Mouse (Mus musculus) testis, adult 2 months (tissue): Measurements from ENCODE around the gene Hist3h2ba. TPM values are rescaled to one million over a fixed set of nuclear protein-coding genes. Genes with fewer than 3 reads are reported as not detected.

ENCODE experiments used
- H3K27ac ChIP-seq: fragments of 200-500 bp; 2 replicates; pipeline ENCODE4 v1.5.1; 2012; ENCODE audit warnings: low read depth, low read length; ENCODE audit not compliant: control insufficient read depth, insufficient read depth
- H3K27me3 ChIP-seq: fragments of 200-500 bp; 2 replicates; pipeline ENCODE4 v1.6.1; 2012; ENCODE audit warnings: mild to moderate bottlenecking, low read length, moderate library complexity; ENCODE audit not compliant: control insufficient read depth, insufficient read depth
- H3K36me3 ChIP-seq: fragments of 200-500 bp; 2 replicates; pipeline ENCODE4 v1.6.1; 2012; ENCODE audit warnings: mild to moderate bottlenecking, low read length; ENCODE audit not compliant: control insufficient read depth, insufficient read depth
- H3K4me1 ChIP-seq: fragments of 200-500 bp; 2 replicates; pipeline ENCODE4 v1.6.1; 2012; ENCODE audit warnings: low read length; ENCODE audit not compliant: control insufficient read depth, insufficient read depth
- H3K4me3 ChIP-seq: fragments of 200-500 bp; 2 replicates; pipeline ENCODE4 v1.5.1; 2012; ENCODE audit warnings: low read depth, mild to moderate bottlenecking, low read length, moderate library complexity, mixed read lengths; ENCODE audit not compliant: control insufficient read depth
- CTCF ChIP-seq: fragments of 200-500 bp; IDR thresholded peaks from 2 replicates; pipeline ENCODE4 v1.5.1; 2012; ENCODE audit warnings: low read depth, mild to moderate bottlenecking, inconsistent platforms, low read length, moderate library complexity; ENCODE audit not compliant: control insufficient read depth, insufficient read depth, insufficient replicate concordance
- POLR2A ChIP-seq: fragments of 200-500 bp; IDR thresholded peaks from 2 replicates; pipeline ENCODE4 v1.6.1; 2012; ENCODE audit warnings: low read depth, mild to moderate bottlenecking, inconsistent platforms, low read length, moderate library complexity; ENCODE audit not compliant: control insufficient read depth
- polyA plus RNA-seq: library from polyadenylated mRNA; depleted of rRNA; stranded (reverse); fragments of >200 nt; gene quantifications from 2 replicates; pipeline ENCODE4 v1.2.3, GENCODE M21; 2012

Gene Hist3h2ba
- polyA plus RNA-seq, 1 experiment, result 8.7 TPM

DNA sequence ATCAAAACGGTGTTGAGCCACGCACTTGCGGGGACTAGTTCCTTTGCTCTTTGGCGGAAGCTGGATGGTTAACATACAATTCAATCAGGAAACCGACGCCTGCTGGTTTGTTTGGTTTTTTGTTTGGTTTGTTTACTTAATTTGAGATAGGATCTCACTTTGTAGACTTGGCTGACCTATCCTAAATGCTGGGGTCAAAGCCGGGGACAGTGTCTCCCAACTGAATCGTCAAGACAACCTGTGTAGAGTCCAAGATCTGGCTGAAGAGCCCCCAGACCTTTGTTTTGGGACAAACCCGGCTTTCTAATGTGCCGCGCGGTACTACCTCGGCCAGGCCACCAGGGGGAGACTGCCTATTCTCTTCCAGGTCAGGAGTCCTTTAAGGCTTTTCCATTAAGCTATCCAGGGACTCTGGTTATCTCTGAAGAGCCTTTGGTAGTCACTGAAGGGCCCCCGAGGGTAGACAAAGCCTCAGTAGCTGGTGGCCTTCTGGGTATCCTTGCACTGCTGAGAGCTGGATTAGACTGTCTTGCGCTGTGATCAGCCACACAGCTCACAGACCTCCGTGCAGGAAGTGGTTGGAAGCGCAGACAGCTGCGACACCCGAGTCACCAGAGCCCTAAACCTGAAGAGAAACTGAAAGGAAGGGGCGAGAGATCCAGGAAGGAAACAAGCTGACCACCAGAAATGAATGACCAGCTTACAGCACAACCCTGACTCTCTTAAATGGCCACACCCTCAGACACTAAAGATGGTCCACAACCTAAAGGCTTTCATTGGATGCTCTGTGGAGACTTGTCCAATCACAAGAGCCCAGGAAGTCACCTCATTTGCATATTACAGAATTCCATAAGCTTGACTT is 20.7 kb upstream of the Hist3h2ba start:
- Histone ChIP-seq H3K4me3 (peak overlapping the region; percentile 68), H3K36me3 (peaks cover 2% of the 10 kb centered on the region), H3K27me3 (no peaks in the 10 kb centered on the region), H3K27ac (peak overlapping the region; percentile 45), H3K4me1 (peaks cover 14% of the 10 kb centered on the region)
- no peak for TF ChIP-seq POLR2A
- TF ChIP-seq CTCF, result peak; percentile 72

DNA sequence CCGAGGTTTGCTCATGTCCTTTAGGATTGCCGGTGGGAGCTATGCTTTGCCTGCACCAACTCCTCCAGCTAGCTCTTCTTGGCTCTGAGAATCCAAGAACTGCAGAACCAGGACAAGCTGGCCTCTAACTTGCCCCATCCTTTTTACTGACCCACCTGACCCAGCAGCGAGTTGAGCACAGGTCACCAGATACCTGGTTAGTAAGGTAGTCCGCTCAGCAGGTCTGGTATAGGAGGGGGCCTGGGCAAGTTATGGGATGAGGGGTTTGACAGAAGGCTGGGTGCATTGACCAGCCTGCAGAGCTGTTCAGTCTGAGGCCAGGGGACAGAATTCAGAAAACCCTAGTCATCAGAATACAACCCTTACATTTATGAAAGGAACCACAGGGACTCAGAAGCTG is 19.7 kb upstream of the Hist3h2ba start:
- no peak overlapping the region for H3K27ac ChIP-seq
- H3K4me3 ChIP-seq, result no peak overlapping the region
- H3K4me1 ChIP-seq, result peaks cover 14% of the 10 kb centered on the region
- no peaks in the 10 kb centered on the region for H3K27me3 ChIP-seq
- TF ChIP-seq POLR2A, result no peak
- no peak for TF ChIP-seq CTCF
- H3K36me3 ChIP-seq, result peaks cover 2% of the 10 kb centered on the region

DNA sequence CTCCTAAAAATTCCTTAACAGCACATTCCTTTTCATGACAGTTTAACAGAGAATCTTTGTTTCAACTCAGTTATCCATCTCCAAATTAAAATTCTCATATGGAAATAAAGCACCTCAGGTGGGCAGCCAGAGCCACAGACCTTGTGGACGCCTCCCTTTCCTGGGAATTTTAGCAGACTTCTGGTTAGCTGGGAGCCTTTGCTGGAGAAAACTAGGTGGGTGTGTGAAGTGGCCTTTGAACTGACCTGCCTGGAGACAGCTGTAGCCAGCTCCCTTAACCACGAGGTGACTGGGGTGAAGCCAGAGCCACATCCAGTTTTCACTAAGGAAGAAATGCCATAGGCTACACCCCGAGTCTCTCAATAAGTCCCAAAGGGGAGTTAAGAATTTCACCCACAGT is 19.1 kb upstream of the Hist3h2ba start:
- TF ChIP-seq POLR2A (no peak), CTCF (no peak)

DNA sequence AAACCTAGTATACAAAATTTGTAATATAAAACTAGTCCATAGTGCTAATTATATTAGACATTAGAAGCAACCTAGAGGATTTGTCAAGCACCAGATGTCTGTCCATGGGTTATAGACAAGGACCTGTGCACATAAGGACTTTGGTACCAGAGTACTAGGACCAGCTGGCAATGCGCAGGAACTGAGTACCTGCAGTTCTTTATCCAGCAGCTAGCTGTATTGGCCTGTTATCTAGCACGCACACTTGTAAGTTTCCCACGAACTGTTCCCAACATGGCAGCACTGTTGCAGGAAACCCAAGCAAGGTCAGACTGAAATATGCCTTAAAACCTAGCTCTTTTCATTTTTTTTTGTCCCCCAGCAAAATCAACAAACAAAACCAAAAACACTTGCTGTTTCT is 18.5 kb upstream of the Hist3h2ba start:
- Histone ChIP-seq H3K4me3 (no peak overlapping the region), H3K27me3 (no peaks in the 10 kb centered on the region), H3K4me1 (peaks cover 14% of the 10 kb centered on the region), H3K27ac (no peak overlapping the region), H3K36me3 (peaks cover 2% of the 10 kb centered on the region)
- no peak for TF ChIP-seq POLR2A
- TF ChIP-seq CTCF, result no peak

More for the DNA sequence above, 19.1 kb upstream of the Hist3h2ba start:
- Histone ChIP-seq H3K36me3 (peaks cover 2% of the 10 kb centered on the region), H3K27ac (no peak overlapping the region), H3K27me3 (no peaks in the 10 kb centered on the region), H3K4me3 (no peak overlapping the region), H3K4me1 (peaks cover 14% of the 10 kb centered on the region)

DNA sequence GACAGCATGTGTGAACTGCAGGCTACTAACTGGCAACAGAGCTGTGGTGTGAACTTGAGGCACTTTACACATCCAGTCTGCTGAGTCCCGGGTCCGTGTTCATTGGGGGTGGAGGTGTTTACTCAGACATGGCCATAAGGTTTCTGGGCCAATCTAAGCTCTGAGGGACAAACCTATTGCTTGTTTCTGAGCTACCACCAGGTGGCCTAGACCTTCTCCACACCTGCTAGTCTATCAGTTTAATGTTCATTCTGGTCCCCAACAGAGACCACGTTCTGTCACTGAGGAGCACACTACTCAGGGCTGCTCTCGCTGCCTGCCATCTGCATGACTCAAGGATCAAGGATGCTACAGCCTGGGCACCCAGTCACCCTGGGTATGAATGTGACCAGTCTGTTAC is 17.1 kb upstream of the Hist3h2ba start:
- no peak overlapping the region for H3K4me3 ChIP-seq
- H3K36me3 ChIP-seq, result peaks cover 2% of the 10 kb centered on the region
- peaks cover 14% of the 10 kb centered on the region for H3K4me1 ChIP-seq
- no peaks in the 10 kb centered on the region for H3K27me3 ChIP-seq
- no peak overlapping the region for H3K27ac ChIP-seq
- TF ChIP-seq POLR2A, result no peak
- TF ChIP-seq CTCF, result no peak

DNA sequence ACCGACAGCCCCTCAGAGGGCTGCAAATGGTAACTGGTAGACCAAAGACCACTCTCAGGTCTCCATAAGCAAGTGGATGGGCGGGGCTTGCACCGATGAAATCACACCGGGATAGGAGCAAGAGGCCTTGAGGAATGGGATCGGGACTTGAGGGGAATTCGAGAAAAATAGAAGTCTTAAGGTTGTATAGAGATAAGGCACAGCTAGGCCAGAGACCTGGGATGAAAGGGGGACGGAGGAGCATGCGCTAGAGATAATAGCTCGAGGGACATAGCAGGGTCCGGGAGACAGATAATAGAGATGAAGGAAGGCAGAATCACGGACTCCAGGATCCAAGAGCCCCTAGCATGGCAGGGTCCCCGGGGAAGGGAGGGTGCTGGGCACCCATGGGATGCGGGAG is 10.8 kb upstream of the Hist3h2ba start:
- H3K36me3 ChIP-seq, result peaks cover 1% of the 10 kb centered on the region
- H3K27ac ChIP-seq, result peak overlapping the region; percentile 82; the same call in 1 of the 2 replicates
- TF ChIP-seq POLR2A, result no peak
- no peak for TF ChIP-seq CTCF
- peaks cover 11% of the 10 kb centered on the region for H3K4me1 ChIP-seq
- H3K4me3 ChIP-seq, result peak overlapping the region; percentile 85
- no peaks in the 10 kb centered on the region for H3K27me3 ChIP-seq

DNA sequence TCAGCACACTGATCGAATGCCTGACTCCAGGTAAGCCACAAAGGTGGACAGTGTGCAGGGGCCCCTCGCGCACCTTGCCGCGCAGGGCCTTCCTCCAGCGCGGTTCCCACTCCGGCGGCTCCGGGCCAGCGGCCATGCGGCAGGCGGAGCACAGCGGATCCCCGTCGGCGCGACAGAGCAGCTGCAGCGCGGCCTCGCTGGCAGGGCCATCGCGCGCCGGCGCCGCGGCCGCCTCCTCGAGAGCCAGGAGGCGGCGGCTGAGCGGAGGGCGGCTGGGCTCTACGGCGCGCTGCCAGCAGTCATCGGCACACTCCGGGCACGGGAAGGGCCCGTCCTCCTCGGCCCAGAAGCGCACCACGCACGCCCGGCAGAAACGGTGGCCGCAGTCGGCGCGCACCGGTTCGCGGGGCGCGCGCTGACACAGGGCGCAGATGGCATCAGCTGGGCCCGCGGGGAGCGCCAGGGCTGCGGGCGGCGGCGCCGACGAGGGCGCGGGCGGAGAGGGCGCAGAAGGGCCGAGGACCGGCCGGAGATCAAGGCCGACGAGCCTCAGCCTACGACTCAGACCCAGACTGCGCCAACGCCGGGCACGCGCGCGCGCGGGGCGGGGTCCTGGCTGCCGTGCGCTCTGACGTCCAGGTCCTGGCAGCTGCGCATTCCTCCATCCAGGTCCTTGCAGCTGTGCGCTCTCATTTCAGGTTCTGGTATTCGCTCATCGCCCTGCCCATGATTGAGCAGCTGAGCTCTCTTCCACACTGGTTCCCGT is 10.2 kb upstream of the Hist3h2ba start, which contains the start of gene Rnf187:
Gene Rnf187, minus strand, starts transcription at position 595 of the 766 bp plus-strand sequence.
- Histone ChIP-seq H3K27ac (peak within 1 kb of the TSS; percentile 82), H3K4me3 (peak within 1 kb of the TSS; percentile 85), H3K4me1 (peaks cover 11% of the 10 kb centered on the region), H3K27me3 (no peaks in the 10 kb centered on the region), H3K36me3 (no peaks in the 10 kb centered on the region; the same call in 1 of the 2 replicates)
- TF ChIP-seq POLR2A, result peak; percentile 88
- TF ChIP-seq CTCF, result no peak
